Mouse (Mus musculus) hindbrain, embryonic 10.5 days (tissue): Measurements from ENCODE around the gene Ube2d1. TPM values are rescaled to one million over a fixed set of nuclear protein-coding genes. Genes with fewer than 3 reads are reported as not detected.

Source experiments
- DNase-seq: peaks from one replicate; pipeline ENCODE4 v3.0.0-alpha.2; 2017; ENCODE audit warnings: low spot score
- H3K27ac ChIP-seq: fragments of 300-500 bp; sonication (generic); 2 replicates; pipeline ENCODE4 v1.5.1; 2016; ENCODE audit warnings: mild to moderate bottlenecking, moderate library complexity
- H3K27me3 ChIP-seq: fragments of 300-500 bp; sonication (generic); 2 replicates; pipeline ENCODE4 v1.6.1; 2016; ENCODE audit warnings: mild to moderate bottlenecking; ENCODE audit not compliant: poor library complexity, insufficient read depth, severe bottlenecking
- H3K36me3 ChIP-seq: fragments of 300-500 bp; sonication (generic); 2 replicates; pipeline ENCODE4 v1.6.1; 2016; ENCODE audit warnings: mild to moderate bottlenecking, moderate library complexity
- H3K4me1 ChIP-seq: fragments of 300-500 bp; sonication (generic); replicated peaks from 2 replicates; pipeline ENCODE4 v1.6.1; 2016; ENCODE audit warnings: mild to moderate bottlenecking
- H3K4me3 ChIP-seq: fragments of 300-500 bp; sonication (generic); 2 replicates; pipeline ENCODE4 v1.5.1; 2016; ENCODE audit warnings: mild to moderate bottlenecking, moderate library complexity
- H3K9me3 ChIP-seq: fragments of 300-500 bp; sonication (generic); 2 replicates; pipeline ENCODE4 v1.6.1; 2016; ENCODE audit warnings: mild to moderate bottlenecking, moderate library complexity
- WGBS: fragments of 180-500 bp; shearing (Covaris S2); methylation state at CpG from one replicate; pipeline ENCODE4 v1.1.7; 2016; 5-methylcytosine and 5-hydroxymethylcytosine counted together
- polyA plus RNA-seq: library from polyadenylated mRNA; unstranded; fragments of >200 nt; fragmentation: Nextera tagmentation; extraction: Ambion mirVana; gene quantifications from 2 replicates; pipeline ENCODE4 v1.2.1, GENCODE M21; 2016

Gene Ube2d1
- polyA plus RNA-seq, 1 experiment from 2014 or later = 147 TPM

DNA sequence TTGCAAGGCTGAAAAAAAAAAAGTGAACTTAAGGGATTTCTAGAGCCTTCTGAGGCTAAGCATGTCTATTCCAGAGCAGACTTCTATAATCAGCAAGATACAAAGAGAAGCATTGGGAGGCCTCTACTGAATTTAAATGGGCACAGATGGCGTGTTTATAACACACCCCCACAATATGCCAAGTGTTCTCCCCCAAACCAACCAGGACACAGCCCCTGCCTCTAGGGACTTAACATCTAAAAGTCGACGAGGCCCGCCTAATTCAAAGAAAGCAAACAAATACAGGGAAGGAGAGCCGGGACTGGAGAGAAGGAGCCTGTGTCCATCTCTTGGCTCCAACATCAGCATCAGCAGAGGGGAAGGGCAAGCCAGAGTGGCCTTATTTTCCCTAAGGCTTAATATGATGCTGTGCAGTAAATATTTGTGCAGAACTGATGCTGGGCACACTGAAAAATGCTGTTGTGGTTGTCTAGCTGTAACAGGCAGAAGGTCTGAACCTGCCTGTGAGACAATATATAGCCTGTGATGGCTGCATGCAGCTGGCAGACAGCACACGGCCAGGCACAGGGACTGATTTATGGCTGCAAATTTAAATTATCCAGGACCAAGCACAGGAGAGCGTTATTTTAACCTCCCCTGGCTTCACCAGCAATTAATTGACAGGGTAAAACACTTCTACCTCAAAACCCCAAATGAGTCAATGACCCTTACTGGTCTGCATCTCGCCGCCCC is 11.9 kb downstream of the Ube2d1 start:
- H3K27ac ChIP-seq = no peak overlapping the region
- peaks cover 14% of the 10 kb centered on the region; the same call in 1 of the 2 replicates for H3K4me1 ChIP-seq
- no peak overlapping the region for H3K4me3 ChIP-seq
- 65% methylated on average over 9 of the region's 9 CpGs for WGBS
- DNase-seq = no peak
- no peaks in the 10 kb centered on the region for H3K27me3 ChIP-seq
- peaks cover 19% of the 10 kb centered on the region for H3K36me3 ChIP-seq
- no peaks in the 10 kb centered on the region for H3K9me3 ChIP-seq

GRCm38 (mm10) chr10:71267973-71268372 is 17.1 kb downstream of the Ube2d1 start:
- no peak for DNase-seq
- no peak overlapping the region for H3K27ac ChIP-seq
- no peaks in the 10 kb centered on the region for H3K27me3 ChIP-seq
- H3K36me3 ChIP-seq = 0 out of 2 replicates have a peak, but pooled peaks cover 3% of the 10 kb centered on the region
- H3K4me3 ChIP-seq = no peak overlapping the region
- 89% methylated on average over 2 of the region's 2 CpGs for WGBS
- peaks cover 16% of the 10 kb centered on the region; the same call in 1 of the 2 replicates for H3K4me1 ChIP-seq
- no peaks in the 10 kb centered on the region for H3K9me3 ChIP-seq

DNA sequence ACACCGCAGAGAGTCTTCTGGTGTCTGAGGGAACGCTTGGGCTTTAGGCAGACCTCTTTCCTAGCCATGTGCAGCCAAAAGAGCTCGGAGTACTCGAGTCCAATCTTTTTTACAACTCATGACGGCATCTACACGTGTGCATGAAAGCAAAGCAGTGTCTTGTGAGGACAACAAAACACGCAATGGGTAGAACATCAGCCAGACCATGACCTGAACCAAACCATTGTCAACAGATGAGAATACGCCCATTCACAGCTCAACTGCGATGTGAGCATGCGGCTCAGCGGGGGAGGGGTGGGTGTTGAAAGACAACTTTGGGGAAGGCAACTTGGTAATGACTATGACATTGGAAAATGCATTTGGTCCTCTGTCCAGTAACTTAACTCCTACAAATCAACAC is 17.6 kb downstream of the Ube2d1 start:
- Histone ChIP-seq H3K27me3 (no peaks in the 10 kb centered on the region), H3K4me1 (0 out of 2 replicates have a peak, but pooled peaks cover 11% of the 10 kb centered on the region), H3K4me3 (no peak overlapping the region), H3K36me3 (0 out of 2 replicates have a peak, but pooled peaks cover 8% of the 10 kb centered on the region), H3K27ac (no peak overlapping the region), H3K9me3 (no peaks in the 10 kb centered on the region)
- DNase-seq = no peak
- WGBS = 86% methylated on average over 11 of the region's 11 CpGs

DNA sequence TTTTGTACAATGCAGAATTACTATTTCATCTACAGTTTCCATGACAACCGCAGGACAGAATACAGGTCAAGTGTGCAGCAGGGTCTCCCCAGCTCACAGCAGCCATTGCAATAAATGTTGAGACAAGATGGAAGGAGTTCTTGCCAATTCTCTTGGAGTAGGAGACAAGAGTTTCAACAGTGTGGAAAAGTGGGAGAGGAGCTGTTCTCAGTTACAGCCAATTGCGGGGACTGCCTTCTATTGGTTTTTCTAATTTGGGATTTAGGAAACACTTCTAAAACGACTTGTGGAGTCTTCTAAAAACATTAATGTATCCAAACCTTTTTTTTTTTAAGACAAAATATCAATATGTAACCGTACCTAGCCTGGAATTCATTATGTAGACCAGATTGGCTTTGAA is 20.0 kb downstream of the Ube2d1 start:
- 0 out of 2 replicates have a peak, but pooled peaks cover 9% of the 10 kb centered on the region for H3K4me1 ChIP-seq
- no peak overlapping the region for H3K27ac ChIP-seq
- no peak for DNase-seq
- no peaks in the 10 kb centered on the region for H3K27me3 ChIP-seq
- H3K36me3 ChIP-seq = peaks cover 32% of the 10 kb centered on the region
- H3K4me3 ChIP-seq = no peak overlapping the region
- no peaks in the 10 kb centered on the region for H3K9me3 ChIP-seq
- 87% methylated on average over 4 of the region's 4 CpGs for WGBS

DNA sequence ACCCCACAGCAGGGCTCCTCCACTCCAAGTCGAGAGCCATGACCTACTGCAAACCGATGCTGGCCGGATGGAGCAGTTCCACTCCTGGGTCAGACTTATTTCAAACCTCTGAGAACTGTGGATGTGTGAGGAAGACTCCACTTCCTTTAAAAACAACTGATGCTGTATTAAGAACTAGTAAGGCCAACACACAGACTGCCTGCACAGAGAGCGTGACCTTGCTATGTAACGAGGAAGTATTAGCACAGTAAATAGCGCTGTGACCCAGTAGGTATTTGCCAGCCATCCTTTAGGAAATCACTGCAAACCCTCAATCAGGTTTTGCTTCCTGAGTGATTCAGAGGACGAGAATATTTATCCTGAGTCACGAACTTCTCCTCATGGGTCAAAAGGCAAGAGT is 23.4 kb downstream of the Ube2d1 start:
- H3K27ac ChIP-seq = no peak overlapping the region
- no peaks in the 10 kb centered on the region for H3K4me1 ChIP-seq
- H3K9me3 ChIP-seq = no peaks in the 10 kb centered on the region
- H3K36me3 ChIP-seq = peaks cover 63% of the 10 kb centered on the region
- H3K27me3 ChIP-seq = no peaks in the 10 kb centered on the region
- no peak for DNase-seq
- WGBS = 86% methylated on average over 8 of the region's 8 CpGs
- H3K4me3 ChIP-seq = no peak overlapping the region

DNA sequence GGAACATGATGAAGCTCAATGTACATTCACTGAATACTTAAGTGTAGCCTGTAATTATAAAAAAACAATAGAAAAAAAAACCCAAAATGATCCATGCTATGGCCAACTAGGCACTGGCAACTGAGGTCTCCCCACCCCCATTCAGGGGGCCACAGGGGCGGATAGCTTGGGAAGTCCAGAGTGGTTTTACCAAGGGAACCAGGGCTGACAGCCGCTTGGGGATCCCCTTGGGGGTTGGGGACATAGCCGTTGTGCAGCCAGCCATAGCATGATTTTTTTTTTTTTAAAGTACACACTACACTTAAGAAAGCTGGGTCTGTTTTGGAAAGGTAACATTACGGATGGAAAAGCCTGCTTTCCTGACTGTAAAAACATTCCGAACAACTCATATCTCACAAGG is 26.1 kb downstream of the Ube2d1 start:
- Histone ChIP-seq H3K4me1 (no peaks in the 10 kb centered on the region), H3K36me3 (peaks cover 88% of the 10 kb centered on the region), H3K27ac (no peak overlapping the region), H3K4me3 (no peak overlapping the region), H3K9me3 (no peaks in the 10 kb centered on the region), H3K27me3 (no peaks in the 10 kb centered on the region)
- WGBS = 78% methylated on average over 5 of the region's 5 CpGs
- no peak for DNase-seq

- H3K27me3 ChIP-seq = no peaks in the 10 kb centered on the region
- WGBS = 91% methylated on average over 8 of the region's 8 CpGs
- H3K27ac ChIP-seq = no peak overlapping the region
- H3K36me3 ChIP-seq = peaks cover 88% of the 10 kb centered on the region
- no peaks in the 10 kb centered on the region for H3K4me1 ChIP-seq
- H3K4me3 ChIP-seq = no peak overlapping the region
- H3K9me3 ChIP-seq = no peaks in the 10 kb centered on the region
- no peak for DNase-seq
Observed at GRCm38 (mm10) chr10:71258516-71258915, 26.5 kb downstream of the Ube2d1 start.

GRCm38 (mm10) chr10:71253147-71253546 is 31.9 kb downstream of the Ube2d1 start:
- Histone ChIP-seq H3K4me3 (no peak overlapping the region), H3K4me1 (no peaks in the 10 kb centered on the region), H3K27ac (no peak overlapping the region), H3K27me3 (no peaks in the 10 kb centered on the region), H3K36me3 (peaks cover 39% of the 10 kb centered on the region), H3K9me3 (no peaks in the 10 kb centered on the region)
- no peak for DNase-seq
- WGBS = 83% methylated on average over 4 of the region's 4 CpGs

- DNase-seq = no peak
- Histone ChIP-seq H3K4me1 (no peaks in the 10 kb centered on the region), H3K9me3 (no peaks in the 10 kb centered on the region), H3K4me3 (no peak overlapping the region), H3K27me3 (no peaks in the 10 kb centered on the region), H3K36me3 (peaks cover 32% of the 10 kb centered on the region), H3K27ac (no peak overlapping the region)
- 83% methylated on average over 5 of the region's 5 CpGs for WGBS
Observed at GRCm38 (mm10) chr10:71252421-71252820, 32.6 kb downstream of the Ube2d1 start.

DNA sequence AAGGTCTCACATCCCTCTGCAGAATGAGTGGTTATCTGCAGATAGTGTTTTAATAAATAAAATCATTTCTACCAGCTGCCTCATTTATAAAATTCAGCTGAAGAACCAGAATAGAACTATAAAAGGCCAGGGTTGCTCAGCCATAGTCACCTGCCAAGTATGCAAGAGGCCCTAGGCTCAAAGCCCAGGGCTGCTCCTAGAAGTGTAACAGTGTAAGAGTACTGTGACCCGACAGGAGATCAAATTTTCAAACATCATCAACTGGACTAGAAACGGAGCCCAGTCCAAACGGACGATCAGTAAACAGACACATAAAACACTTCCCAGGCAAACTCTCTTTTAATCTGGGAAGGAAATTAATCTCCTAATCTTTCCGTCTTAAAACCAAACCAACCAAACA is 33.2 kb downstream of the Ube2d1 start:
- no peak overlapping the region for H3K27ac ChIP-seq
- H3K4me3 ChIP-seq = no peak overlapping the region
- H3K36me3 ChIP-seq = peaks cover 27% of the 10 kb centered on the region
- no peaks in the 10 kb centered on the region for H3K4me1 ChIP-seq
- no peak for DNase-seq
- WGBS = 90% methylated on average over 5 of the region's 5 CpGs
- no peaks in the 10 kb centered on the region for H3K27me3 ChIP-seq
- no peaks in the 10 kb centered on the region for H3K9me3 ChIP-seq

DNA sequence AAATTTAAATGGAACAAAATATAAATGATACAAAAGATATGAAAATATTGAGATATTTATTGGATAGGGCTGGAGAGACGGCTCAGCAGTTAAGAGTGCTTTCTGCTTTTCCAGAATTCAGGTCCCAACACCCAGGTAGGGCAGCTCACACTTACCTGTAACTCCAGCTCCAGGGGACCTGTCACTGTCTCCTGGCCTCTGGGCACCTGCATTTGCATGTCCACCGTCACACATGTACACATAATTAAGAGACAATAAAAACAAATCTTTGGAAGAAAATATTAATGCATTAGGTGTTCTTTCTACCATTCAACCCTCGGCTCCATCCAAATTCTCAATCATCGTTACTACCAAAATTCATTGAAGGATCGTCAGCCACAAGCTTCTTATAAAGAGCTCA is 33.8 kb downstream of the Ube2d1 start:
- Histone ChIP-seq H3K4me3 (no peak overlapping the region), H3K27ac (no peak overlapping the region), H3K4me1 (no peaks in the 10 kb centered on the region), H3K27me3 (no peaks in the 10 kb centered on the region), H3K36me3 (peaks cover 21% of the 10 kb centered on the region), H3K9me3 (no peaks in the 10 kb centered on the region)
- no peak for DNase-seq
- WGBS = 92% methylated on average over 5 of the region's 5 CpGs

DNA sequence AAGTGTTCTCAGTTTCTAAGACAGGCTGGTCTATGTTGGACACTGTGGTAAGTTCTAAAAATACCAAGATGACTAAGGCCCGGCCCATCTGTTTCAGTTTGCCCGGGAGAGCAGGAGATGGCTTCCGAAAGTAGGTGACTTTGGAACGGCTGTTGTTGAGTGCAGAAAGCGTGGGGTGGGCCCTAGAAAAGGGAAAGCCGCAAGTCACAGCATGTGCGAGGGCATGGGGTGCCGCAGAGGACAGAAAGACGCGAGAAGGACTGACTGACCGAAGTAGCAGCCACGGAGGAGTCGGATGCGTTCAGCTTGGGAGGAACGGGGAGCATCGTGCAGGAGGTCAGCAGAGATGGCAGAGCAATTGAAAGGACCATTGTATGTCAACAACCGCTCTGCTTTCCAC is 34.6 kb downstream of the Ube2d1 start:
- Histone ChIP-seq H3K4me3 (no peak overlapping the region), H3K27me3 (no peaks in the 10 kb centered on the region), H3K4me1 (no peaks in the 10 kb centered on the region), H3K27ac (no peak overlapping the region), H3K36me3 (peaks cover 13% of the 10 kb centered on the region), H3K9me3 (no peaks in the 10 kb centered on the region)
- 82% methylated on average over 17 of the region's 17 CpGs for WGBS
- DNase-seq = no peak

- WGBS = 86% methylated on average over 10 of the region's 10 CpGs
- Histone ChIP-seq H3K27me3 (no peaks in the 10 kb centered on the region), H3K9me3 (no peaks in the 10 kb centered on the region), H3K4me3 (no peak overlapping the region), H3K4me1 (no peaks in the 10 kb centered on the region), H3K27ac (no peak overlapping the region), H3K36me3 (peaks cover 1% of the 10 kb centered on the region)
- DNase-seq = no peak
Observed at GRCm38 (mm10) chr10:71249086-71249880, 35.8 kb downstream of the Ube2d1 start.
